Mouse (Mus musculus) heart, embryonic 12.5 days (tissue): ENCODE measurements around the gene Kyat1. TPM values are rescaled to one million over a fixed set of nuclear protein-coding genes. Genes with fewer than 3 reads are reported as not detected.

Source experiments
- ATAC-seq: fragments of 200-750 bp; cut with Nextera tagmentation; 2 replicates; pipeline ENCODE4 v1.8.0; 2017; ENCODE audit warnings: moderate TSS enrichment, moderate library complexity; ENCODE audit not compliant: insufficient number of reproducible peaks, low FRiP score
- H3K27ac ChIP-seq: fragments of 300-500 bp; sonication (generic); 2 replicates; pipeline ENCODE4 v1.5.1; 2016; ENCODE audit warnings: mild to moderate bottlenecking, moderate library complexity; ENCODE audit not compliant: poor library complexity, severe bottlenecking
- H3K27me3 ChIP-seq: fragments of 300-500 bp; sonication (generic); replicated peaks from 2 replicates; pipeline ENCODE4 v1.6.1; 2016; ENCODE audit warnings: mild to moderate bottlenecking, moderate library complexity
- H3K36me3 ChIP-seq: fragments of 300-500 bp; sonication (generic); 2 replicates; pipeline ENCODE4 v1.6.1; 2016; ENCODE audit warnings: mild to moderate bottlenecking, moderate library complexity
- H3K4me1 ChIP-seq: fragments of 300-500 bp; sonication (generic); replicated peaks from 2 replicates; pipeline ENCODE4 v1.6.1; 2016; ENCODE audit warnings: mild to moderate bottlenecking
- H3K4me2 ChIP-seq: fragments of 300-500 bp; sonication (generic); 2 replicates; pipeline ENCODE4 v1.6.1; 2016; ENCODE audit warnings: mild to moderate bottlenecking, moderate library complexity
- H3K4me3 ChIP-seq: fragments of 300-500 bp; sonication (generic); 2 replicates; pipeline ENCODE4 v1.5.1; 2016; ENCODE audit warnings: mild to moderate bottlenecking
- H3K9ac ChIP-seq: fragments of 300-500 bp; sonication (generic); 2 replicates; pipeline ENCODE4 v1.6.1; 2016; ENCODE audit warnings: mild to moderate bottlenecking, moderate library complexity
- H3K9me3 ChIP-seq: fragments of 300-500 bp; sonication (generic); replicated peaks from 2 replicates; pipeline ENCODE4 v1.6.1; 2016; ENCODE audit warnings: mild to moderate bottlenecking, moderate library complexity
- WGBS: fragments of 180-500 bp; shearing (Covaris S2); methylation state at CpG from one replicate; pipeline ENCODE4 v1.1.7; 2016; 5-methylcytosine and 5-hydroxymethylcytosine counted together
- polyA plus RNA-seq: library from polyadenylated mRNA; unstranded; fragments of >200 nt; fragmentation: Nextera tagmentation; extraction: Ambion mirVana; gene quantifications from 2 replicates; pipeline ENCODE4 v1.2.1, GENCODE M21; 2016

Gene Kyat1
- polyA plus RNA-seq, 1 experiment from 2014 or later, result 14.0 TPM

GRCm38 (mm10) chr2:30136458-30136857 lies 69.2 kb downstream of the Kyat1 start:
- Histone ChIP-seq H3K36me3 (peaks cover 52% of the 10 kb centered on the region), H3K4me1 (peaks cover 22% of the 10 kb centered on the region), H3K4me2 (no peak overlapping the region), H3K9me3 (no peaks in the 10 kb centered on the region), H3K27me3 (no peaks in the 10 kb centered on the region), H3K4me3 (no peak overlapping the region), H3K27ac (no peak overlapping the region), H3K9ac (no peak overlapping the region)
- 81% methylated on average over 10 of the region's 10 CpGs for WGBS
- ATAC-seq, result no peak

Other genes with a start within 250 kb of the Kyat1 start
- 124 and 141 TPM in 2 replicates for gene Sptan1, start 240.3 kb downstream of the Kyat1 start, polyA plus RNA-seq
- 15.8 and 15.9 TPM in 2 replicates for gene Wdr34, start 157.0 kb downstream of the Kyat1 start, polyA plus RNA-seq
- 297 and 306 TPM in 2 replicates for gene Set, start 148.5 kb downstream of the Kyat1 start, polyA plus RNA-seq
- 19.6 and 21.5 TPM in 2 replicates for gene Pkn3, start 128.2 kb downstream of the Kyat1 start, polyA plus RNA-seq
- 49.8 and 50.4 TPM in 2 replicates for gene Zdhhc12, start 112.2 kb downstream of the Kyat1 start, polyA plus RNA-seq
- 5.7 and 6.1 TPM in 2 replicates for gene Zer1, start 81.3 kb downstream of the Kyat1 start, polyA plus RNA-seq
- gene Tbc1d13, start 72.1 kb downstream of the Kyat1 start, polyA plus RNA-seq, result 5.4 and 5.8 TPM in 2 replicates
- gene Endog, start 34.4 kb downstream of the Kyat1 start, polyA plus RNA-seq, result 37.0 and 39.7 TPM in 2 replicates
- gene Spout1, start 27.4 kb downstream of the Kyat1 start, polyA plus RNA-seq, result 34.8 and 35.5 TPM in 2 replicates
- 35.4 and 37.7 TPM in 2 replicates for gene Lrrc8a, start 31.9 kb upstream of the Kyat1 start, polyA plus RNA-seq
- gene Gm28035, start 34.7 kb upstream of the Kyat1 start, polyA plus RNA-seq, result 0.33 and 0.40 TPM in 2 replicates
- gene Phyhd1, start 60.4 kb upstream of the Kyat1 start, polyA plus RNA-seq, result 5.7 and 6.5 TPM in 2 replicates
- not detected in 2 replicates for gene Gm28038, start 75.2 kb upstream of the Kyat1 start, polyA plus RNA-seq
- 26.6 and 27.1 TPM in 2 replicates for gene Dolk, start 80.5 kb upstream of the Kyat1 start, polyA plus RNA-seq
- 34.4 and 34.9 TPM in 2 replicates for gene Nup188, start 80.5 kb upstream of the Kyat1 start, polyA plus RNA-seq
- gene Sh3glb2, start 153.5 kb upstream of the Kyat1 start, polyA plus RNA-seq, result 117 and 130 TPM in 2 replicates
- gene Miga2, start 158.4 kb upstream of the Kyat1 start, polyA plus RNA-seq, result 32.7 and 33.6 TPM in 2 replicates
- gene Dolpp1, start 186.4 kb upstream of the Kyat1 start, polyA plus RNA-seq, result 21.9 and 22.2 TPM in 2 replicates
- 67.9 and 74.2 TPM in 2 replicates for gene Crat, start 210.0 kb upstream of the Kyat1 start, polyA plus RNA-seq
- 107 and 115 TPM in 2 replicates for gene Ptpa, start 210.2 kb upstream of the Kyat1 start, polyA plus RNA-seq